Mouse (Mus musculus) embryonic fibroblast, embryonic 13.5 days (primary cell): ENCODE measurements around the gene Apod. TPM values are rescaled to one million over a fixed set of nuclear protein-coding genes. Genes with fewer than 3 reads are reported as not detected.

ENCODE experiments used
- H3K27ac ChIP-seq: 2 replicates; pipeline ENCODE4 v1.5.1; 2012; ENCODE audit warnings: low read length, control low read depth, inconsistent platforms; ENCODE audit not compliant: insufficient read depth
- H3K4me1 ChIP-seq: 2 replicates; pipeline ENCODE4 v1.6.1; 2011; ENCODE audit warnings: low read length; ENCODE audit not compliant: control insufficient read depth, insufficient read depth
- H3K4me3 ChIP-seq: 2 replicates; pipeline ENCODE4 v1.5.1; 2011; ENCODE audit warnings: mild to moderate bottlenecking, control low read depth, low read length; ENCODE audit not compliant: insufficient read depth
- CTCF ChIP-seq: IDR thresholded peaks from 2 replicates; pipeline ENCODE4 v1.5.1; 2011; ENCODE audit warnings: mild to moderate bottlenecking, control low read depth, low read length, moderate library complexity, borderline replicate concordance; ENCODE audit not compliant: insufficient read depth
- POLR2A ChIP-seq: IDR thresholded peaks from 2 replicates; pipeline ENCODE4 v1.6.1; 2011; ENCODE audit warnings: low read depth, mild to moderate bottlenecking, control low read depth, low read length, moderate library complexity
- polyA plus RNA-seq: library from polyadenylated mRNA; stranded (reverse); fragments of >200 nt; gene quantifications from 2 replicates; pipeline ENCODE4 v1.2.4, GENCODE M21; 2011; ENCODE audit warnings: low read depth; ENCODE audit not compliant: missing spikeins, insufficient read length

Gene Apod
- polyA plus RNA-seq, result 6.8 and 34.4 TPM in 2 replicates

DNA sequence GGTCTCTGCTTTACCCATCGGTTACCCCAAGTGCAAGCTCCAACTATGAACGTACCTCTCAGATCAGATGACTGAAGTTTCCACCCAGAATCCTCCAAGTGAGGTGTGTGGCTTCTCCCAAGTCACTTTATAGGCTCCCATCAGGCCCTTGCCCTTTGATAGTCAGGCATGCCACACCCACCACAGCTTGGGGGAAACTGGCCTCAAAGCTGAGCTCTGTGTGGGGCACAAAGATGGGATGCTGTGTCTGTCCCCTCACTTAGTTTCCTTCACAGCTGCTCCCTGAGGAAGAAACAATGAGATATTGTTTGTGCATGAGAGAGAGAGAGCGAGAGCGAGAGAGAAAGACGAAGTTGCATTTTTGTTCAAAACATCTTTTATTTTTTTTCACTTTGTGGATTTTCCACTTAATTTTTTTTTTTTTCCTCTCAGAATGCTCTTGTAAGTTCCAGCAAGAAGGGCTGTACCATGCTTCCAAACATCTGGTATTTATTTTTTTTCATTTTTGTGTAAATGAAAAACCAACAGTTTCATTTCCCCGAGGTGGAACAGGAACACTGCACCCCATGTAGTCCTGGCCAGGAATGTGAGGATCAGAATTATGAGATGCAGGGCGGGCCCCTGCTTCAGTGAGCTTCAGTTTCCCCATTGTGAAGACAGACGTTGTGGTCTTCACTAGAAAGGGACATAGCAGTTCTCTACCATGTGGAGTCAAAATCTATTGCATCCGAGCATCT is at the start of gene Apod:
Apod (minus strand) TSS at position 312 of the 737 bp plus-strand sequence.
- H3K4me1 ChIP-seq, result no peaks in the 10 kb centered on the region
- peak within 1 kb of the TSS; percentile 55 for H3K27ac ChIP-seq
- no peak within 1 kb of the TSS for H3K4me3 ChIP-seq
- no peak for TF ChIP-seq CTCF
- TF ChIP-seq POLR2A, result no peak

DNA sequence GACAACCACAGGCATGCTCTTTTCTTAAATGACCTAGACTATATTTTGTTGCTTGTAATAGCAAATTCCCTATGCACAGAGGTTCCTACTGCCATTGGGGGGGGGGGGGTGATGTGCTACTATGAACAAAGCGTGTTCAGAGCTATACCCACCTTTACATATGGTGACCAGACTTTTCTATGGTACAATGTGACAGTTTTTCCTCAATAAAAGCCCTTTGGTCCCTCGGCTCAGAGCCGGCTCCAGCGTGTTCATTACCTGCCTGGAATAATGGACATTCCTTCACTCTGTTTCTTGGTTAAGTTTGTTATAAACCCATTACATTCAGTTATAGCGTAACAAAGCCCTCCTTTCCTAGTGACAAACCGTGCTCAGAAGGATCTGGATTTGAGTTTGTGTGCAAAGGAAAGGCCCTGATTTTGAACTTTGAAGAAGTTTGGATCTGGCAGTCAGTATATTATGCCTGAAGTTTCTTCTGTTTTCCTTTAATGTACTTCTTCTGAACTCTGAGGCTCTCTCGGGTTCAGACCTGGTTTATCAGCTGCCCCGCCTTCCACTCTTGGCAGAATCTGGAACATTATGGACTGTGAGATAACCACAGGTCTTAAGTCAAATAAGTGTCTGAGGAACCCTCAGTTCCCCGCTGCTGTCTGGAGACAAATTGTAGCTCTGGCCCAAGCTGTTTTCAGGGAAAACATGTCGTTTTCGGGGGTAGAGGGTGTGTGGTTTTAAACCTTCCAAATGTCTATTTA is 49.3 kb upstream of the Apod start:
- no peak overlapping the region for H3K4me3 ChIP-seq
- H3K4me1 ChIP-seq, result peaks cover 2% of the 10 kb centered on the region; the same call in 1 of the 2 replicates
- TF ChIP-seq POLR2A (no peak), CTCF (no peak)
- no peak overlapping the region for H3K27ac ChIP-seq

DNA sequence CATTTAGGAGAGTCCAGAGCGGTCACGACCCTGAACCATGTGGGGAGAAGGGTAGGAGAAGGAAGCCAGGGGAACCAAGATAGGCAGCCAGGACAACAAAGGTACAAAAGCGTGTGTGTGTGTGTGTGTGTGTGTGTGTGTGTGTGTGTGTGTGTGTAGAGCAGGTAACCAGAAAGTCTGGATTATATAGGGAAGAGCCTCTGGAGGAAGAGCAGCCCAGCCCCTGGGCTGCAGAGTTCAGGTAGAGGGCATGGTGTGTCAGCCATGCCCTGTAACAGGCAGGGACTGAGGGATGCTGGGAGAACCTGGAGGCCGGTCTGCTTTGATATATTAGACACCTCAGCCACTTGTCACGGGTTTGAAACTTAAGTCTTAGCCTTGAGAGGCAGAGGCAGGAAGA is 44.9 kb upstream of the Apod start:
- no peak for TF ChIP-seq CTCF
- TF ChIP-seq POLR2A, result no peak
- Histone ChIP-seq H3K4me3 (no peak overlapping the region), H3K27ac (no peak overlapping the region), H3K4me1 (peaks cover 2% of the 10 kb centered on the region; the same call in 1 of the 2 replicates)

DNA sequence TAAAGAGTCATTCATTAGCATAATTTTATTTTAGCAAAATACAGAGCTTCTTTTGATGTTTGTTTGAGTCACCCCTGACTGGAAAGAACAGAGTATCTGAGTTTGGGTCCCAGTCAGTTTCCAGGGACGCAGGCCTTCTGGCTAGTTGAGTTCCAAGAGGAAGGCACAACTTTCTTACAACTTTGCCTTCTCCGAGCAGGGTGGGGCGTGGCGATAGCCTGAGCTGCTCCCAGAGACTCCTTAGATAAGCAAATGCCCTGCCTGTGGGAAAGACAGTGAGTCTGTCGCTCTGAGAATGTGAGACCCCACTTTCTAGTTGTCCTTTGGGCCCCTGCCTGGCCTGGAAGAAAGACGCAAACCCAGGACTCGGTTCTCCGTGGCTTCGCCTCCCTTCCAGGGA is 44.4 kb upstream of the Apod start:
- no peak overlapping the region for H3K27ac ChIP-seq
- TF ChIP-seq POLR2A, result no peak
- TF ChIP-seq CTCF, result no peak
- H3K4me3 ChIP-seq, result no peak overlapping the region
- H3K4me1 ChIP-seq, result peaks cover 2% of the 10 kb centered on the region; the same call in 1 of the 2 replicates

DNA sequence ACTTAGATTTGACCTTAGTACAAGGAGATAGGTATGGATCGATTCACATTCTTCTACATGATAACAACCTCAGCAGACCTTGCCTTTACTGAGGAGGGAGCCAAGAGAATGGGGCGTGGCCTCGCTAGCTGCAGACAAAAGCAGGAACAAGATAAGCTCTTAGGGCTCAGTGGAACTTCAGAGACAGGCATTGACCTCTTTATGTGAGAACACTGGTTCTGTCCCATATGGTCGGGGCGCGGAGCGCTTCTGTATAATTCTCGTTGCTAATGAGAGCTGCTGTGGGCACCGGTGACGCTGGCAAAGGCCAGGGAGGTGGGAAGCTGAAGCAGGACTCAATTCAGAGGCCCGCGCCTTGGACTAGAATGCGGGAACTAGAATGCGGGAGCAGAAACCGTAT is 44.0 kb upstream of the Apod start:
- Histone ChIP-seq H3K4me3 (no peak overlapping the region), H3K4me1 (peaks cover 2% of the 10 kb centered on the region; the same call in 1 of the 2 replicates), H3K27ac (no peak overlapping the region)
- TF ChIP-seq POLR2A (no peak), CTCF (no peak)

DNA sequence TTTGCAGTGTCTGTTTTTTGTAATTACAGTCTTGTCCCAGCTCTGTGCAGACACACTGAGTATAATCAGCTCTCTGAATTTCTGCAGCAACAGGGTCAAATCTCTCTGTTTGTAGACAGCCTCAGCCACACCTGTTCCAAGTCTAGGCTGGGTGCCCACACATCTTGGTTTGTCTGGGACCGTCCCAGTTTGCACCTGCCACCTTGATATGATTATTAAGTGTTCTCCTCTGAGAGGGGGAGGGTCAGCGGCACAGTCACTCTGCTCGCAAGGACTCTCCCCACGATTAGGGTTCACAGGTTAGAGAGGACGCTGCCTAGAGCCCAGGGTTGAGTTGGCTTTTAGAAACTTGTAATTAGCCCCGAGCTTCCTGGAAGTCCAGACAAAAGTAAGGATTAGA is 41.3 kb upstream of the Apod start:
- H3K4me3 ChIP-seq, result no peak overlapping the region
- TF ChIP-seq POLR2A, result no peak
- no peak for TF ChIP-seq CTCF
- no peak overlapping the region for H3K27ac ChIP-seq
- H3K4me1 ChIP-seq, result no peaks in the 10 kb centered on the region; the same call in 1 of the 2 replicates

DNA sequence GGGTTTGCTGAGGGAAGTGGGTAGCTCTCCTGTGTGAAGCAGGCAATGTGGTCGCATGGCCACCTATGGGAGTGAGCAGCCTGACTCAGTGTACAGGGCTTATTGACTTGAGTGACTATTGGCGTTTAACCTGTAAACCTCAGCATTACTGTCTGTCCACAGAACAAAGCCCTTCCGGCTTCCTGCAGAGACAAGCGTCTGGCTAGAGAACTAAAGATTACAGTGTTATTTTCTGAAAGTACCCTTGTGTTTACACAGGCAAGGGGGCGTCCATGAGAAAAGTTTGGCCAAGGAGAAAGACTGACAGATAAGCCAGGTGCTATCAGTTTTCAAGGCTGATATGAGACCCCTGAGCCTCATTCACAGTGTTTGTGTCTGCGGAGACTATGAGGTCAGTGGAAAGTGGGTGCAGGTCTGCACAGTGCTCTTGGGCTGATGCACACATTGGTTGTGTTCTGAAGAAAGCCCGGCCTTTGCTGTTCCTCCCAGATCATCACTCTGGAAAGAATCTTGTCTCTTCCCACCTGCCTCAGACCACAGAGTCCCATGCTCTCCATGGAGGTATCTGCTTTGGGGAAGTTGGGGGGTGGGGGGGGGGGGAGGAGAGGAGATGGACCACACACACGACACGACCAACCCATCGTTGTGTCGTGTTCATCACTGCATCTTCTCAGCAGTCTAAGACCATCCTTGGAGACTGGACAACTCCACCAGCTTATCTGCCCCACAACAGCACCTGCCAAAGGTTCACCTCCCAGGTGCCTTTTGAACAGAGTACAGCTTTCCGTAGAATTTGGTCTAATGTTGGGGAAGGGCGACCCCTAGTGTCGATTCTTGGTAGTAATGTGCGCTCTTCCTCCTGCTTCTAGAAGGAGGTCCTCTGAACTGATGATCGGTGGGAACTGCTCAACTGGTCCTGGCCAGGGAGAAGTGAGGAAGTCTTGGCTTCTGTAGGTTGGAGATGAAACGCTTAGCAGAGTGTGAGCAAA is 40.0 kb upstream of the Apod start:
- peak; percentile 47; the same call in 1 of the 2 replicates for TF ChIP-seq CTCF
- TF ChIP-seq POLR2A, result no peak
- H3K4me1 ChIP-seq, result no peaks in the 10 kb centered on the region; the same call in 1 of the 2 replicates
- no peak overlapping the region for H3K4me3 ChIP-seq
- no peak overlapping the region for H3K27ac ChIP-seq

DNA sequence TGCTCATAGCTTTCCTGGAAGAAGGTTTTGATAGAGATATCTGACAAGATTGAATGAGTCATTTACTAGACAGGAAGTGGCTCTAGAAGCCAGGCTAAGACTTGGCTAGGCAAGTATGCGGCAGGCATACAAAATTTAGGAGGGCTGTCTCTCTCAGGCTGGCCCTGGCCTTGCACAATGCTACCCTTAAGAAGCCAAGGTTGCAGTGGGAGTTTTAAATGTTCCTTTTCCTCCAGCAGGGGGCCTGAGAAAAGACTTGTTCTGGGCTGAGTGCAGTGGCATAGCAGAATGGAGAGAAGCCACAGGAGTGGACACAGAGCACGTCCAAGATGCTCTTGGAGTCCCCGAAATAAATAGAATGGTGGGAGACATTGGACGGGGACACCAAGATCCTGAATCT is 38.4 kb upstream of the Apod start:
- Histone ChIP-seq H3K4me1 (peaks cover 5% of the 10 kb centered on the region), H3K4me3 (no peak overlapping the region), H3K27ac (no peak overlapping the region)
- TF ChIP-seq POLR2A, result no peak

DNA sequence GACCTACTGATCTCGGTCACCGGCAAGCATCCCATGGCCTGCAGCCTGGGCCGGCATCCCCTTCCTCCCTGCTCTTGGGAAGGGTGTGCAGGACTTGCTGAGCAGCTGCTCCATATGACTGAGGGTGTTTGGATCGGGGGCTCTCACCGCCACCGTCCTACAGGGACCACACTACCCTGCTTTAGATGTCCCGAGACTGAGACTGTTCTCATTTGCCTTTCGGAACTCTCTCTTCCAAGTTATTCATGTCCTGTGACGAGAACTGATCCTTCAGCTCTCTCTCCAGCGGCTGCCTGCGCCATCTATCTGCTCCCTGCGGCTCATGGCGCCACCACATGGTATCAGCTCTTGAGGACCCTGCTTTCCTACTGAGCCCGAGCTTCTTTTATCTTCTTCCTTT is 33.0 kb upstream of the Apod start:
- TF ChIP-seq POLR2A (no peak), CTCF (peak; percentile 83)
- no peak overlapping the region for H3K4me3 ChIP-seq
- H3K27ac ChIP-seq, result no peak overlapping the region
- H3K4me1 ChIP-seq, result peaks cover 5% of the 10 kb centered on the region

DNA sequence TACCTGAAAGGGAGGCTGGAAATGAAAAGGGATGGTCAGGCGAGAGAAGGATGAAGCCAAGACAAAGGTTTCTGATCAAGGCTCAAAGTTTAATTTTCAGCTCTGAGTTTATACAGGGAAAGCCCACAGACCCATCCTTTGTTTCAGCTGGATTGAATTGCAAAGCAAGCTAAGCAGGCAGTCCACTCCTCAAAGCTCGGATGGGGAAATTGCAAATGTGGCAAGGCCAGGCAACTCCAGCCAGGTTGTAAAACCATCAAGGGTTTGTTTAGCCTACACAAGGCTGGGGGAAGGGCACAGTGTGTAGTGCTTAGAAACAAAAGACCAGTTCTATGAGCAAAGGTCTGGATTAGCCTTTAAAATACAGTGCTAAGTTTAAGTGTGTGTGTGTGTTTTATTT is 28.4 kb upstream of the Apod start:
- Histone ChIP-seq H3K4me3 (no peak overlapping the region), H3K27ac (no peak overlapping the region), H3K4me1 (no peaks in the 10 kb centered on the region)
- TF ChIP-seq CTCF (no peak), POLR2A (no peak)
